Mouse (Mus musculus) embryo, embryonic 11.5 days (tissue): ENCODE results near the gene Dsn1.

ENCODE experiments used
- DNase-seq: peaks from one replicate; pipeline ENCODE4 v3.0.0-alpha.2; 2012; ENCODE audit warnings: low read depth, low spot score

The Dsn1 gene

GRCm38 (mm10) chr2:157006511-157007233, at the start of gene Dsn1:
Dsn1 (minus strand) TSS chr2:157007154.
- peak; percentile 82 for DNase-seq

DNA sequence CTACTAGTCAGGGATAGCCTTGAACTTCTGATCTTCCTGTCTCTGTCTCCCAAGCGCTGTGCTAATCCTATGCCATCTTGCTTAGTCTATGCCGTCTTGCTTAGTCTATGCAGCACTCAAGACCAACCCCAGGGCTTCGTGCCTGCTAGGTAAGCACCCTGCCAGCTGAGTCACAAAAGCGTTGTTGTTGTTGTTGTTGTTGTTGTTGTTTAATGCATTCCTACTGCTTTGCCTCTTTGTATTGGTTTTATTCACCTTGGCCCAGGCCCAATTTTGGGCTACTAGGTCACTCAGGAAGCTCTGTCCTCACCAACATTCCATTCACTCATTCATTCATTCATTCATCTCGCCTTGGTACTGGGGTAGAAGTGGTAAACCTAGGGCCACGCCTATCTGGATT, 48.8 kb upstream of the Dsn1 start:
- no peak for DNase-seq

- no peak for DNase-seq
Measured at GRCm38 (mm10) chr2:157054816-157055215, 47.9 kb upstream of the Dsn1 start.

DNA sequence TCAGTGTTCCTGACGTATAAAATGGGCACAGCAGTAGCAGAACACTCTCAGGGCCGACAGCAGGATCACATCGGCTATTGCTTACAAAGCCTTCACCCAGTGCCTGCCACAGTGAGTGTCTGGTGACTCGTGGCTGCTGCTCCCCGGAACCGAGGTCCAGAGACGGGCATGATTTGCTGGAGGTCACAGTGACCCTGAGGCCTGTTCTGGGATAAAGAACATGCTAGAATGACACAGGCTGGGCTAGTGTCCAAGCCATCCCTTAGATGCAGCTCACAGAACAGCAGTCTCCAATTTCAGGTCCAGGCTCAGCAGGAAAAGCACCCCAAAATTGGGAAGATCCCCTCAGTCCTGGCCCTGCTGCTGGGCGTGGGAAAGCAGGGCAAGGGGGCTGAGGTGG, 47.3 kb upstream of the Dsn1 start:
- no peak for DNase-seq

- DNase-seq = no peak
Measured at GRCm38 (mm10) chr2:157053787-157054186, 46.8 kb upstream of the Dsn1 start.

GRCm38 (mm10) chr2:157053124-157053523, 46.2 kb upstream of the Dsn1 start:
- DNase-seq = no peak

DNA sequence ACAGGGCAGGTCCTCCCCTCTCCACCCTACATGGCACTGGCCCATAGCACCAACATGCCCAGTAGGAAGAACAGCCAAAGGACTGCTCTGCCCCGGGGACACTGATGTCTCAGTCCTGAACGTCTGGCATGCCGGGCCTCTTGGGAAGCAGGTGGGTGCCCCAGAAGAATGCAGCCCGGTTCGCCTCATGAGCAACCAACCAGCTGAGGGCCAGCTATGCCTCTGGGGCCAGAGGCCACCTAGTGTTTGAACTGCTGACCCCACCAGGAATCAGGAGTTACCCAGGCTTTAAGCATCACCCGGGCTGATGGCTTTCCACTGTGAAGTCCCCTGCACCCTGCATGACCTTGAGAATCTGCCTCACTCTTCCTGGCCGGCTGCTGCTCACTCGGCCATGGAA, 45.5 kb upstream of the Dsn1 start:
- no peak for DNase-seq

GRCm38 (mm10) chr2:157049831-157050243, 42.9 kb upstream of the Dsn1 start:
- DNase-seq = no peak

GRCm38 (mm10) chr2:157048395-157049181, 41.6 kb upstream of the Dsn1 start:
- no peak for DNase-seq

DNA sequence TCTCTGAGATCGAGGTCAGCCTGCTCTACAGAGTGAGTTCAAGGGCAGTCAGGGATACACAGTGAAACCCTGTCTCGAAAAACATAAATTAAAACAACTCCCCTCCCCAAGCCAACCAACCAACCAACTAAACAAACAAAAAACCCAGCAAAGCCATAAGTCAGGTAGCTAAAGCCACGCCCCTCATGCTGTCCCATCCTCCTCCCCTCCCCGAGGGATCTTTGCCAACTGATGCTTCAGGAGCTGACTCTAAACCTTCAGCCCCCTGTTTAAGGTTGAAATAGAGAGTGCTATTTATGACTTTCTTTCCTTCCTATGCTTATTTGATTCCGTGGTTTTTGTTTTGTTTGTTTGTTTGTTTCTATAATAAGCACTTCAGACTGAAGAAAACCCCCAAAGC, 40.0 kb upstream of the Dsn1 start:
- DNase-seq = no peak

GRCm38 (mm10) chr2:157045932-157046331, 39.0 kb upstream of the Dsn1 start:
- DNase-seq = no peak

DNA sequence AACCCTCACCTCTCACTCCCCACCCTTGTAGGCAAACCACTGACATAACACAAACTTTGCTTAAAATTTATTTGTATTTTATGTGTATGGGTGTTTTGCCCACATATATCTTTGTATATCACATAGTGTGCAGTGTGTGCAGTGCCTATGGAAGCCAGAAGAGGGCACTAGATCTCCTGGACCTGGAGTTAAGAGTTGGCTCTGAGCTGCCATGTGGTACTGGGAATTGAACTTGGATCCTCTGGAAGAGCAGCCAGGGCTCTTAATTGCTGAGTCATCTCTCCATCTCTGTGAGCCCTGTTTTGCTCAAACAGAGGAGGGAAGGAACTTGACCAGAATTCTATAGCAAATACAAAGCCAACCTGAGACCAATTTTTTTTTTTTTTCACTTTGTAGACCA, 37.0 kb upstream of the Dsn1 start:
- DNase-seq = no peak

GRCm38 (mm10) chr2:157043556-157043955, 36.6 kb upstream of the Dsn1 start:
- DNase-seq = no peak

GRCm38 (mm10) chr2:157041421-157041820, 34.5 kb upstream of the Dsn1 start:
- DNase-seq = no peak

DNA sequence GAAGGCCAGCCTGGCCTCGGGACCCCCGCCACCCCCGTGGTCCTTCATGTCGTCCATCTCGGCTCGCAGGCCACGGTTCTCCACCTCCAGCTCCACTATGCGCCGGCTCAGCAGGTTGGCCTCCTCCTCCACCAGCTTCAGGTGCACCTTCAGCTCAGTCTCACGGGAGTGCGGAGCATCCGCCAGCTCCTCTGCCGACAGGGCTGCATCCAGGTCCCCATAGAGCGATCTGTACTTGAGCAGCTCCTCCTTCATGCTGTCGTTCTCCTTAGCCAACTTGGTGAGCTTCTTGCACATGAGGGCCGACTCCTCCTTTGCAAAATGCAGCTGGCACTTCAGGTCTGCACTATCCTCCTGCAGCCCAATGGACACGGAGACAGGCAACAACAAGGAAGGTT, 33.7 kb upstream of the Dsn1 start:
- no peak for DNase-seq

DNA sequence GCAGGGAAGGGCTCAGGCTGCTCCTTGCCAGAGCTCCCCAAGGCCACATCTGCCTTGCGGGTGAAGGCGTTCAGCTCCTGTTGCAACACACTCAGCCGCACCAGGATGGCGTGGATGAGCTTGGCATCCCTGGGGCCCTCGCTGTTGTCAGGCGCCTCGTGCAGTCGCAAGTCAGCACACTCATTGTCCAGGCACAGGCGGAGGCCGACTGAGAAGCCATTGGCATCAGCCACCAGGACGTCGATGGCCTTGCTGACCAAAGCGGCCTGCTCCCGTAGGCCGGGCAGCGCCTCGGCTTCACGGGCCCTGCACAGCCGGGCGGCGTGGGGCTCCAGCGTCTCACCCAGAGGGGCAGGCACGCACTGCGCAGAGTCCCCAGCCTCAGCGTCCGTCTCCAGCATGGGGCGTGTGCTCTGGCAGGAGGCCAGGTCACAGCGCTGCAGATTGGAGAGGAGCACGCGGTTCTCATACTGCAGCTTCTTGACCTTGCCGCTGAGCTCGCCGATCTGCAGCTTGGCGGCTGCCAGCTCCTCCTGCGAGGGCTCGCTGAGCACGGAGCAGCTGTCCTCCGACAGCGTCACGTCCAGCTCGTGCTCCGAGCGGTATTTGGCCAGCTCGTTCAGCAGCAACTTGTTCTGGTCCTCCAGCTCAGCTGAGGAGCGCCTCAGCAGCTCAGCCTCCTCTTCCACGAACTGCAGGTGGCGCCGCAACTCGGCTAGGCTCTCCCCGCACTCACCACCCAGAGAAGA, 33.1 kb upstream of the Dsn1 start:
- no peak for DNase-seq

DNA sequence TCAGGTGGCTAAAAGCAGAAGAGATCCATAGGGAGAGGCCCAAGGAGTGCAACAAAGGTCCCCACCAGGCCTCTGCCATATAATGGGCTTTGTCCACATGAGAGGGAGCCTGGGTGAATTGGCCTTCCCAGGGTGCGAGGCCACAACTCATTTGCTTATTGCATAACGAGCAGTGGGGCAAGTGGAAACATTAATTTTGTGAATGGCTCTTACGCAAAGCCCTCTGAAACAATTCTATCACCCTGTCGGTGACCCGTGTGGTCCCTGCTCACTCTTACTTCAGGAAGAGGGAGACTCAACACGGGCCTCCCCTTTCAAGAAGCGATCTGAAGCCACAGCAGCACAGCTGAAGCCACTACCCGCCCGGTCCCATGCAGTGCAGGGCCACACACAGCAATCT, 30.3 kb upstream of the Dsn1 start:
- DNase-seq = no peak

DNA sequence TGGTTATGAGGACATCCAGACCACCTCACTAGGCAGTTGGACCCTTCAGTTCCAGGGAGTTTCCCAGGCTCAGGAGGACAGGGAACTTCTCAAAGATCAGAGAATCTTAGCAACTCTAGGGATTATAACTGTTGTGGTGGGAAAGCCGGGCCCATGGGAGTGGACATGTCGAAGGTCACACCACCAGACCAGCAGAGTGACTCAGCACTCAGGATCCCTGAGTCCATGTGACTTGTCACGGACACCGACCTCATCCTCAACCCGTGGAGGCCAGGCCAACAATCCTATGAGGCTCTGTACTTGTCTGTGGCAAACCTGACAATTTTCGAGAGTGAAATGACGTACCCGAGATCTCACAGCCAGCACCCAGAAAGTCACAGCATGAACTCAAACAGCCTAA, 29.4 kb upstream of the Dsn1 start:
- DNase-seq = no peak

- DNase-seq = no peak
Measured at GRCm38 (mm10) chr2:157035371-157035770, 28.4 kb upstream of the Dsn1 start.

DNA sequence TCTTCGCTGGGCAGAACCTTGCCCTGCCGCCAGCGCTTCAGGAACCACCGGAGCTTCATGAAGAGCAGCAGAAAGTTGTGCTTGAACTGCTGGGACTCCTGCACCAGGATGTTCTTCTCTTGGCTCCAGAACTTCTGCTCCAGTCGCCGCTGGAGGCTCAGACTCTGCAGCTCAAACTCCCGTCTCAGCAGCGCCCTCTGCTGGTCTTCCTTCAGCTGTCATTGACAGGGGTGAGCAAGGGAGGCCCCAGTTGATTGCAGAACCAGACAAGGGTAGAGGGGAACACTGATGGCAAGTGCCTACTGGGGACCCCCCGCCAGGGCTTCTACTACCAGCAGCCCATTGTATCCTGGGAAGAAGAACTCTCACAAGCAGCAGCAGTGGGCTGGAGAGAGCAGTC, 23.9 kb upstream of the Dsn1 start:
- peak; percentile 68 for DNase-seq

DNA sequence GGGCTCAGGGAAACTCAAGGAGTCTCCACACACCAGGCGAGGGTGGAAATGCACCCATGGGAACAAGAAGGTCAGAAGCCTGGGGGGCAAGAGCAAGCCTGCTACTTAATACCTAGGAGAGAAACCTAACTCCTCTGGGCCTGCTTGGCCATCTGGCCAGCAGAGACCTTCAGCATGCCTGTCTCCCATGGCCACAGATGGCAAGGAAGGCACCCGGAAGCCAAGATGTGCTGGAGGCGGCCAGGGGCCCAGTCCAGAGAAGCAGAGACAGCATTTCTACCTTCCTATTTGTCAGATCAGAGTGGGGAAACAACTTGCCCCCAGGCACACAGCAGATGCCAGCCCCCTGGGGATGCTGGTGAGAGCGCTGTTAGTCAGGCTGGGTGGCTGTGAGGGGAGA, 21.3 kb upstream of the Dsn1 start:
- no peak for DNase-seq
